Mouse (Mus musculus): Measurements from ENCODE around the gene Cxcl16. TPM values are rescaled to one million over a fixed set of nuclear protein-coding genes. Genes with fewer than 3 reads are reported as not detected.

Cxcl16 gene
- polyA plus RNA-seq, 1 experiment = 2.6 TPM

DNA sequence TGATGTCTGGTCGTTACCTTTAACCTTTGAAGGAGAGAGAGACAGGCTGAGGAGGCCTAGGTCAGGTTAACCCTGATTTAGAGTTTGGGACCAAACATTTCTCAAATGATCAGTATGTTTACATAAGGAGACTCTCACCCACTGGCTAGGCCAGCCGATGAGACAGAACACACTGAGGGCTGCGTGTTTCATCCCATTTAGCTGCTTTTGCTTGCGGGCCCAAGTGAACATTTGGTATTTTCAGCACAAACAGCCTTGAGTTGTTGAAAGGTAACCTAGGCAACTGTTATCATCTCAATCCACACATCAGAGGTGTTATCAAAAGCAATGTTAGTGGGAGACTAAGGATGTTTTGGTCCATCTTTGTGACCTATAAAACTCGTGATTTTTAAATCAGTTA is 40.3 kb downstream of the Cxcl16 start:
- Histone ChIP-seq H3K27ac (ENCODE audit: insufficient read depth, low read length) (no peak overlapping the region), H3K27me3 (ENCODE audit: control insufficient read depth, insufficient read depth, low read length) (no peaks in the 10 kb centered on the region), H3K4me1 (ENCODE audit: control insufficient read depth, insufficient read depth, low read length) (no peaks in the 10 kb centered on the region), H3K4me3 (replicated peaks; ENCODE audit: insufficient read depth, low read depth, low read length) (no peak overlapping the region)
- WGBS = 72% methylated on average over 5 of the region's 5 CpGs
- DNase-seq = no peak
- TF ChIP-seq POLR2A (IDR thresholded peaks at IDR 0.05; ENCODE audit: borderline replicate concordance, insufficient read depth, low read length) (no peak), CTCF (IDR thresholded peaks at IDR 0.05; ENCODE audit: borderline replicate concordance, insufficient read depth, low read depth, low read length) (no peak)

DNA sequence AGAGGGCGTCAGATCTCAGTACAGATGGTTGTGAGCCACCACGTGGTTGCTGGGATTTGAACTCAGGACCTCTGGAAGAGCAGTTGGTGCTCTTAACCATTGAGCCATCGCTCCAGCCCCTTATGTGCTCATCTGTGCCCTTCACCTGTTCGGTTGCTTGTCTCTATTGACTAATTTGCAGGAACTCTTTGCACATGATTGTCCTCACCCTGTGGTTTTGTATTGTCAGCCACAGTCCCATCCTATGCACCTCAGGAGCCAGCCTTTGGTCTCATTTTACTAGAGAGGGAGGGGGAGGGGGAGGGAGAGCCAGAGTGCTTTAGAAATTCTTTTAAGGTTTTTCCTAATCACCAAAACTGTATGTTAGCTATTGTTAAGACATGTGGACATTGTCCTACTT is 41.6 kb downstream of the Cxcl16 start:
- Histone ChIP-seq H3K4me3 (replicated peaks; ENCODE audit: insufficient read depth, low read depth, low read length) (no peak overlapping the region), H3K4me1 (ENCODE audit: control insufficient read depth, insufficient read depth, low read length) (no peaks in the 10 kb centered on the region), H3K27ac (ENCODE audit: insufficient read depth, low read length) (no peak overlapping the region), H3K27me3 (ENCODE audit: control insufficient read depth, insufficient read depth, low read length) (no peaks in the 10 kb centered on the region)
- TF ChIP-seq CTCF (IDR thresholded peaks at IDR 0.05; ENCODE audit: borderline replicate concordance, insufficient read depth, low read depth, low read length) (no peak), POLR2A (IDR thresholded peaks at IDR 0.05; ENCODE audit: borderline replicate concordance, insufficient read depth, low read length) (no peak)
- 67% methylated on average over 4 of the region's 4 CpGs for whole genome bisulfite sequencing
- no peak for DNase-seq

DNA sequence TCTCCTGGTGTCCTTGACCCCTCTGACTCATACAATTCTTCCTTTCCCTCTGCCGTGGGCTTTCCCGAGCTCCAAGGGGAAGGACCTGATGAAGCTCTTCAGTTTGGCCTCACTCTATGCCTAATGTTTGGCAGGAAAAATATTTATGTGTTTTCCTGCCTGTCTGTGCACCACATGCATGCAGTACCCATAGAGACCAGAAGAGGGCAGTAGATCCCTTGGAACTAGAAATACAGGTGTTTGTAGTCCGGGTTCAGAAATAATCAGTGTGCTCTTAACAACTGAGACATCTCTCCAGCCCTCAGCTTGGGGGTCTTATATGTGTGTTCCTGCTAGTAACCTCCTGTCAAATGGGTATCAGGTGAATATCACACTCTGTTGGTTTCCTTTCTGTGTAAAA is 45.8 kb downstream of the Cxcl16 start:
- Histone ChIP-seq H3K4me1 (ENCODE audit: control insufficient read depth, insufficient read depth, low read length) (no peaks in the 10 kb centered on the region), H3K4me3 (replicated peaks; ENCODE audit: insufficient read depth, low read depth, low read length) (no peak overlapping the region), H3K27ac (ENCODE audit: insufficient read depth, low read length) (no peak overlapping the region), H3K27me3 (ENCODE audit: control insufficient read depth, insufficient read depth, low read length) (no peaks in the 10 kb centered on the region)
- 5% methylated on average over 3 of the region's 3 CpGs for WGBS
- TF ChIP-seq POLR2A (IDR thresholded peaks at IDR 0.05; ENCODE audit: borderline replicate concordance, insufficient read depth, low read length) (no peak), CTCF (IDR thresholded peaks at IDR 0.05; ENCODE audit: borderline replicate concordance, insufficient read depth, low read depth, low read length) (peak; percentile 73)
- DNase-seq = peak; percentile 63 to 72

DNA sequence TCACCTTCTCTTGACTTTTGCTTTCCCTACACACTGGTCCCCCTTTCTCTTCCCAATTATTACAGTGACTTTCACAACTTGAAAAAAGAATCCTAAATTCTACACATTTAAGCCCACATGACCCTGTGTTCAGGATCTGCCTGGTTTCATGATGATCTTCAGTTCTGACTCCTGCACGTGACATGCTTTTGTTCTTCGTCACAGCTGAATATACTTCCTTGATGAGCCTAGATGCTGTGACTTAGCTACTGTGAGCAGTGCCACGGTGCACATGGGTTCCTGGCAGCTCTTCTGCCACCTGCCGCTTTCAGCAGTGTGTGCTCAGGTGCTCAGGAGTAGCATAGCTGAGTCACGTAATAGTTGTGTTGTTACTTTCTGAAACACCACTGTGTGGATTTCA is 47.2 kb downstream of the Cxcl16 start:
- peaks cover 2% of the 10 kb centered on the region for H3K4me1 ChIP-seq (ENCODE audit: control insufficient read depth, insufficient read depth, low read length)
- TF ChIP-seq CTCF (IDR thresholded peaks at IDR 0.05; ENCODE audit: borderline replicate concordance, insufficient read depth, low read depth, low read length) (no peak), POLR2A (IDR thresholded peaks at IDR 0.05; ENCODE audit: borderline replicate concordance, insufficient read depth, low read length) (no peak)
- no peak overlapping the region for H3K4me3 ChIP-seq (replicated peaks; ENCODE audit: insufficient read depth, low read depth, low read length)
- no peak overlapping the region for H3K27ac ChIP-seq (ENCODE audit: insufficient read depth, low read length)
- WGBS = 68% methylated on average over 5 of the region's 5 CpGs
- no peak for DNase-seq
- H3K27me3 ChIP-seq (ENCODE audit: control insufficient read depth, insufficient read depth, low read length) = no peaks in the 10 kb centered on the region

DNA sequence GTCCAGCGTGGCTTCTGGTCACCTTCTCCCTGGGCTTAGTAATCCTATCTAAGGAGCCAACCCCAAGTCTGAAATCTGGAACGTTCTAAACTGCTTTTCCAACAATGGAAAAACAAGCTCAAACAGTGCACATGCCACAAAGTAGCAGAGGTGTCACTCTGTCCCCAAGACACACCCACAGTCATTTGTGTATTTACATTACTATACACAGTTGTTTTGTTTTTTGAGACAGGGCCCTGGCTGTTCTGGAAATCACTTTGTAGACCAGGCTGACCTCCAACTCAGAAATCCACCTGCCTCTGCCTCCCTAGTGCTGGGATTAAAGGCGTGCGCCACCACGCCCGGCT is 49.5 kb downstream of the Cxcl16 start:
- Histone ChIP-seq H3K4me1 (ENCODE audit: control insufficient read depth, insufficient read depth, low read length) (peaks cover 2% of the 10 kb centered on the region), H3K27ac (ENCODE audit: insufficient read depth, low read length) (no peak overlapping the region), H3K4me3 (replicated peaks; ENCODE audit: insufficient read depth, low read depth, low read length) (peak overlapping the region; percentile 71), H3K27me3 (ENCODE audit: control insufficient read depth, insufficient read depth, low read length) (no peaks in the 10 kb centered on the region)
- 60% methylated on average over 6 of the region's 6 CpGs for WGBS
- TF ChIP-seq POLR2A (IDR thresholded peaks at IDR 0.05; ENCODE audit: borderline replicate concordance, insufficient read depth, low read length) (no peak), CTCF (IDR thresholded peaks at IDR 0.05; ENCODE audit: borderline replicate concordance, insufficient read depth, low read depth, low read length) (no peak)
- no peak for DNase-seq

DNA sequence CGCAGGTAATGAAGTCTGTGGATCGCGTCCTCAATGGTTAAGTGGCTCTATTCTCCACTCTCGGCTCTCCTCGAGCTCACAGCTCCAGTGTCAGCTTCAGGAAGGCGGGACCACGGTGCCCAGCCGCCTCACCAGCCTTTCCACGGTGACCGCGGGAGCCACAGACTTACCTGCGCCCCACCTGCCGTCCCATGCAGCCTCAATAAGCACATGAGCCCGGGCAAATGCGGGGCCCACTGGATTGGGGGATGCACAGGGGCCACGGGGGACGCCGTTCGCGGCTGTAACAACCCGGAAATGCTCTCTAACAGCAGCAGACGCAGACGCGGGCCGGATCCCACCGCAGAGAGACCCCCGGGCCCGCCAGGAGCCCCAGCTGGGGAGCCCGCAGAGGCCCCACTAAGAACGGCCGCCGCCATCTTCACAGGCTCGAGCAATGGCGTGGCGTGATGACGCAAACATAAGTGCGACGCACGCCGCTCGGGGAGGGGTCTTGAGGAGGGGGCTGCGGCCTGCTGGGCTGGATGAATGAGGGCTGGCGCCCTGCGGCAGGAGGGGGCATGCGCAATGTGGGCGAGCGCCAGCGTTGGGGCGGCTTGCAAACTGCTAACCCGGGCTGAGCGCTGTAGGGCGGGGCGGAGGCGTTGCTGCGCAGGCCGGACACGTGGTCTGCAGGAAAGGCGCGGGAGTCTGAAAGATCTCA is 50.0 kb downstream of the Cxcl16 start, which contains the start of gene Pelp1:
Gene Pelp1 (minus strand): TSS at position 438 of the 703 bp plus-strand sequence.
- under 1% methylated on average over 59 of the region's 59 CpGs for WGBS
- H3K4me3 ChIP-seq (replicated peaks; ENCODE audit: insufficient read depth, low read depth, low read length) = peak within 1 kb of the TSS; percentile 71
- peaks cover 2% of the 10 kb centered on the region for H3K4me1 ChIP-seq (ENCODE audit: control insufficient read depth, insufficient read depth, low read length)
- DNase-seq = peak; percentile 80 to 91
- peak within 1 kb of the TSS; percentile 14 for H3K27ac ChIP-seq (ENCODE audit: insufficient read depth, low read length)
- no peaks in the 10 kb centered on the region for H3K27me3 ChIP-seq (ENCODE audit: control insufficient read depth, insufficient read depth, low read length)
- TF ChIP-seq POLR2A (IDR thresholded peaks at IDR 0.05; ENCODE audit: borderline replicate concordance, insufficient read depth, low read length) (peak; percentile 72; the same call in 1 of the 2 replicates), CTCF (IDR thresholded peaks at IDR 0.05; ENCODE audit: borderline replicate concordance, insufficient read depth, low read depth, low read length) (no peak)

Other genes with a start within 250 kb of the Cxcl16 start
- gene Slc16a11, start 247.2 kb downstream of the Cxcl16 start, polyA plus RNA-seq (2012; rRNA removed) = 209 and 244 TPM in 2 replicates
- gene Slc16a13, start 238.9 kb downstream of the Cxcl16 start, polyA plus RNA-seq (2012; rRNA removed) = 8.8 and 11.3 TPM in 2 replicates
- 1.1 and 1.4 TPM in 2 replicates for gene Bcl6b, start 230.2 kb downstream of the Cxcl16 start, polyA plus RNA-seq (2012; rRNA removed)
- 94.0 and 96.5 TPM in 2 replicates for gene 0610010K14Rik, start 222.1 kb downstream of the Cxcl16 start, polyA plus RNA-seq (2012; rRNA removed)
- gene Gm21988, start 220.2 kb downstream of the Cxcl16 start, polyA plus RNA-seq (2012; rRNA removed) = 9.7 and 10.3 TPM in 2 replicates
- gene Rnasek, start 220.1 kb downstream of the Cxcl16 start, polyA plus RNA-seq (2012; rRNA removed) = 359 TPM in 2 replicates
- gene Alox12, start 204.6 kb downstream of the Cxcl16 start, polyA plus RNA-seq (2012; rRNA removed) = 1.1 and 1.2 TPM in 2 replicates
- not detected in 2 replicates for gene Alox12e, start 137.4 kb downstream of the Cxcl16 start, polyA plus RNA-seq (2012; rRNA removed)
- 0.05 TPM in 1 of 2 replicates, not detected in the other for gene Alox15, start 108.0 kb downstream of the Cxcl16 start, polyA plus RNA-seq (2012; rRNA removed)
- gene Pelp1, start 50.0 kb downstream of the Cxcl16 start, polyA plus RNA-seq (2012; rRNA removed) = 18.3 and 20.1 TPM in 2 replicates
- gene Arrb2, start 27.3 kb downstream of the Cxcl16 start, polyA plus RNA-seq (2012; rRNA removed) = 70.5 and 79.7 TPM in 2 replicates
- 20.4 and 20.5 TPM in 2 replicates for gene Med11, start 8.1 kb downstream of the Cxcl16 start, polyA plus RNA-seq (2012; rRNA removed)
- 0.21 and 0.25 TPM in 2 replicates for gene Zmynd15, start 551 bp downstream of the Cxcl16 start, polyA plus RNA-seq (2012; rRNA removed)
- gene Tm4sf5, start 45.3 kb upstream of the Cxcl16 start, polyA plus RNA-seq (2012; rRNA removed) = 0.54 TPM in 2 replicates
- 0.30 TPM in 1 of 2 replicates, not detected in the other for gene Vmo1, start 54.6 kb upstream of the Cxcl16 start, polyA plus RNA-seq (2012; rRNA removed)
- 0.11 TPM in 1 of 2 replicates, not detected in the other for gene Gltpd2, start 59.2 kb upstream of the Cxcl16 start, polyA plus RNA-seq (2012; rRNA removed)
- gene Psmb6, start 65.4 kb upstream of the Cxcl16 start, polyA plus RNA-seq (2012; rRNA removed) = 319 TPM in 2 replicates
- not detected in 2 replicates for gene Gm40193, start 73.0 kb upstream of the Cxcl16 start, polyA plus RNA-seq (2012; rRNA removed)
- 19.2 and 21.3 TPM in 2 replicates for gene Pld2, start 80.1 kb upstream of the Cxcl16 start, polyA plus RNA-seq (2012; rRNA removed)
- 222 and 224 TPM in 2 replicates for gene Mink1, start 102.9 kb upstream of the Cxcl16 start, polyA plus RNA-seq (2012; rRNA removed)
- not detected in 2 replicates for gene 4930544D05Rik, start 155.9 kb upstream of the Cxcl16 start, polyA plus RNA-seq (2012; rRNA removed)
- gene Chrne, start 159.2 kb upstream of the Cxcl16 start, polyA plus RNA-seq (2012; rRNA removed) = 0.10 and 0.25 TPM in 2 replicates
- gene Gp1ba, start 179.1 kb upstream of the Cxcl16 start, polyA plus RNA-seq (2012; rRNA removed) = not detected in 2 replicates
- 143 and 152 TPM in 2 replicates for gene Rnf167, start 187.3 kb upstream of the Cxcl16 start, polyA plus RNA-seq (2012; rRNA removed)
- gene Slc25a11, start 187.5 kb upstream of the Cxcl16 start, polyA plus RNA-seq (2012; rRNA removed) = 184 and 191 TPM in 2 replicates
- 289 and 305 TPM in 2 replicates for gene Pfn1, start 194.7 kb upstream of the Cxcl16 start, polyA plus RNA-seq (2012; rRNA removed)
- gene Eno3, start 197.2 kb upstream of the Cxcl16 start, polyA plus RNA-seq (2012; rRNA removed) = 35.0 and 35.9 TPM in 2 replicates
- 84.3 and 93.2 TPM in 2 replicates for gene Spag7, start 209.4 kb upstream of the Cxcl16 start, polyA plus RNA-seq (2012; rRNA removed)
- 108 TPM in 2 replicates for gene Camta2, start 228.1 kb upstream of the Cxcl16 start, polyA plus RNA-seq (2012; rRNA removed)
- gene Inca1, start 240.2 kb upstream of the Cxcl16 start, polyA plus RNA-seq (2012; rRNA removed) = 4.0 and 4.6 TPM in 2 replicates
- 55.9 and 65.6 TPM in 2 replicates for gene Kif1c, start 240.6 kb upstream of the Cxcl16 start, polyA plus RNA-seq (2012; rRNA removed)

All from cerebellum, adult 2 months (tissue).